Mouse (Mus musculus) spleen, postnatal 4 days (tissue): ENCODE data around the gene Gm28047.
"Not testable (repeated sequence)": the region's sequence is repeated elsewhere in the genome, so short reads cannot be mapped to it uniquely, and the experiment has no call there.

Experiments used
- DNase-seq, 2 experiments: peaks; one replicate each; pipeline ENCODE4 v3.0.0; 2022; ENCODE audit warnings: low spot score in 2 of 2

Gm28047 gene

GRCm38 (mm10) chr15:102624970-102625686, at the start of gene Gm28047, which contains the start of gene Atf7:
TSS of gene Gm28047 (minus strand) at chr15:102625067.
TSS of gene Atf7 (minus strand) at chr15:102625464.
- peak; percentile 99 for DNase-seq

- DNase-seq, result no peak
These were observed 48.7 kb upstream of the Gm28047 start for GRCm38 (mm10) chr15:102673548-102673947.

- peak in 1 of 2 experiments; percentile 66 for DNase-seq
These were observed 47.6 kb upstream of the Gm28047 start, which contains the start of gene Atp5g2 for GRCm38 (mm10) chr15:102672215-102673071. TSS of gene Atp5g2 (minus strand) at chr15:102672352.

- DNase-seq, result peak; percentile 62 to 81
These were observed 46.9 kb upstream of the Gm28047 start for GRCm38 (mm10) chr15:102671721-102672214.

- peak; percentile 95 to 98 for DNase-seq
These were observed 46.1 kb upstream of the Gm28047 start for GRCm38 (mm10) chr15:102670767-102671575.

GRCm38 (mm10) chr15:102670281-102670680, 45.4 kb upstream of the Gm28047 start:
- DNase-seq, result peak in 1 of 2 experiments; percentile 64

- DNase-seq, result no peak
These were observed 44.7 kb upstream of the Gm28047 start for GRCm38 (mm10) chr15:102669571-102669970.

- DNase-seq, result peak; percentile 53 to 78
These were observed 40.6 kb upstream of the Gm28047 start for GRCm38 (mm10) chr15:102665494-102665893.

- no peak for DNase-seq
These were observed 39.0 kb upstream of the Gm28047 start for GRCm38 (mm10) chr15:102663825-102664224.

- DNase-seq, result not testable (repeated sequence)
These were observed 37.7 kb upstream of the Gm28047 start for GRCm38 (mm10) chr15:102662601-102663000.

- no peak for DNase-seq
These were observed 33.1 kb upstream of the Gm28047 start for GRCm38 (mm10) chr15:102657926-102658381.

GRCm38 (mm10) chr15:102656658-102657057, 31.8 kb upstream of the Gm28047 start:
- DNase-seq, result no peak

- DNase-seq, result not testable (repeated sequence)
These were observed 27.2 kb upstream of the Gm28047 start for GRCm38 (mm10) chr15:102651928-102652660.

- no peak for DNase-seq
These were observed 26.2 kb upstream of the Gm28047 start for GRCm38 (mm10) chr15:102651107-102651506.

GRCm38 (mm10) chr15:102635817-102636216, 10.9 kb upstream of the Gm28047 start:
- no peak for DNase-seq

- DNase-seq, result no peak
These were observed 9.8 kb upstream of the Gm28047 start for GRCm38 (mm10) chr15:102634684-102635083.

- peak; percentile 65 to 82 for DNase-seq
These were observed 804 bp upstream of the Gm28047 start for GRCm38 (mm10) chr15:102625687-102626055.

- DNase-seq, result peak in 1 of 2 experiments; percentile 63
These were observed 437 bp downstream of the Gm28047 start for GRCm38 (mm10) chr15:102624291-102624969.

- DNase-seq, result no peak
These were observed 1.7 kb downstream of the Gm28047 start for GRCm38 (mm10) chr15:102623121-102623520.

GRCm38 (mm10) chr15:102622536-102622935, 2.3 kb downstream of the Gm28047 start:
- no peak for DNase-seq
